Mouse (Mus musculus) lung, embryonic 14.5 days (tissue): ENCODE measurements around the gene Cbarp. TPM values are rescaled to one million over a fixed set of nuclear protein-coding genes. Genes with fewer than 3 reads are reported as not detected.

ENCODE experiments used
- ATAC-seq: fragments of 200-750 bp; cut with Nextera tagmentation; 2 replicates; pipeline ENCODE4 v1.8.0; 2017; ENCODE audit warnings: mild to moderate bottlenecking, moderate TSS enrichment, moderate library complexity; ENCODE audit not compliant: insufficient read depth
- DNase-seq: peaks from one replicate; pipeline ENCODE4 v3.0.0-alpha.2; 2015
- H3K27ac ChIP-seq: fragments of 300-500 bp; sonication (generic); 2 replicates; pipeline ENCODE4 v1.5.1; 2014; ENCODE audit warnings: low read depth, mild to moderate bottlenecking, moderate library complexity
- H3K27me3 ChIP-seq: fragments of 300-500 bp; sonication (generic); 2 replicates; pipeline ENCODE4 v1.6.1; 2014; ENCODE audit warnings: low read length, control low read depth; ENCODE audit not compliant: insufficient read depth
- H3K36me3 ChIP-seq: fragments of 300-500 bp; sonication (generic); 2 replicates; pipeline ENCODE4 v1.6.1; 2014; ENCODE audit warnings: control low read depth; ENCODE audit not compliant: insufficient read depth
- H3K4me1 ChIP-seq: fragments of 300-500 bp; sonication (generic); 2 replicates; pipeline ENCODE4 v1.6.1; 2014; ENCODE audit warnings: antibody characterized with exemption, control low read depth; ENCODE audit not compliant: insufficient read depth
- H3K4me2 ChIP-seq: fragments of 300-500 bp; sonication (generic); 2 replicates; pipeline ENCODE4 v1.6.1; 2014; ENCODE audit warnings: mild to moderate bottlenecking
- H3K4me3 ChIP-seq: fragments of 300-500 bp; sonication (generic); 2 replicates; pipeline ENCODE4 v1.5.1; 2014; ENCODE audit warnings: low read depth, low read length
- H3K9ac ChIP-seq: fragments of 300-500 bp; sonication (generic); 2 replicates; pipeline ENCODE4 v1.6.1; 2014
- H3K9me3 ChIP-seq: fragments of 300-500 bp; sonication (generic); 2 replicates; pipeline ENCODE4 v1.6.1; 2016; ENCODE audit warnings: low read depth, low read length, control low read depth
- CTCF ChIP-seq: IDR thresholded peaks from 2 replicates; pipeline ENCODE4 v1.5.1; 2016; ENCODE audit warnings: antibody characterized with exemption, low read depth
- WGBS: fragments of 180-500 bp; shearing (Covaris S2); extraction: QIAGEN DNeasy Blood & Tissue Kit; methylation state at CpG from one replicate; pipeline ENCODE4 v1.1.7; 2014; 5-methylcytosine and 5-hydroxymethylcytosine counted together
- polyA plus RNA-seq: library from polyadenylated mRNA; unstranded; fragments of >200 nt; fragmentation: Nextera tagmentation; extraction: Ambion mirVana; gene quantifications from 2 replicates; pipeline ENCODE4 v1.2.1, GENCODE M21; 2014

Gene Cbarp
- polyA plus RNA-seq, 1 experiment from 2014 or later, result 5.5 TPM

GRCm38 (mm10) chr10:80133226-80133849 is 7.3 kb downstream of the Cbarp start:
- peaks cover 3% of the 10 kb centered on the region; the same call in 1 of the 2 replicates for H3K4me1 ChIP-seq
- H3K4me3 ChIP-seq, result no peak overlapping the region

GRCm38 (mm10) chr10:80131952-80132350 is 8.7 kb downstream of the Cbarp start:
- TF ChIP-seq CTCF, result no peak
- Histone ChIP-seq H3K27ac (no peak overlapping the region), H3K9me3 (no peaks in the 10 kb centered on the region), H3K36me3 (peaks cover 59% of the 10 kb centered on the region), H3K4me2 (peak overlapping the region; percentile 43; the same call in 1 of the 2 replicates), H3K9ac (no peak overlapping the region), H3K4me1 (no peaks in the 10 kb centered on the region), H3K4me3 (no peak overlapping the region), H3K27me3 (peaks cover 19% of the 10 kb centered on the region)
- 0 out of 2 replicates have a peak, but pooled peaks have one; percentile 5 for ATAC-seq
- WGBS, result 54% methylated on average over 27 of the region's 27 CpGs
- DNase-seq, result no peak

More at GRCm38 (mm10) chr10:80133226-80133849, 7.3 kb downstream of the Cbarp start:
- DNase-seq (no peak), ATAC-seq (no peak)
- no peak overlapping the region for H3K9ac ChIP-seq
- peaks cover 45% of the 10 kb centered on the region for H3K36me3 ChIP-seq
- peaks cover 32% of the 10 kb centered on the region for H3K27me3 ChIP-seq
- no peak overlapping the region for H3K4me2 ChIP-seq
- no peak overlapping the region for H3K27ac ChIP-seq
- WGBS, result 66% methylated on average over 8 of the region's 8 CpGs
- 0 out of 2 replicates have a peak, but pooled peaks have one; percentile 7 for TF ChIP-seq CTCF
- no peaks in the 10 kb centered on the region for H3K9me3 ChIP-seq

GRCm38 (mm10) chr10:80131316-80131951 is 9.2 kb downstream of the Cbarp start:
- Histone ChIP-seq H3K4me3 (peak overlapping the region; percentile 0; the same call in 1 of the 2 replicates), H3K36me3 (peaks cover 64% of the 10 kb centered on the region), H3K4me2 (peak overlapping the region; percentile 43; the same call in 1 of the 2 replicates), H3K9me3 (no peaks in the 10 kb centered on the region), H3K27me3 (peaks cover 13% of the 10 kb centered on the region), H3K9ac (no peak overlapping the region), H3K27ac (no peak overlapping the region), H3K4me1 (no peaks in the 10 kb centered on the region)
- DNase-seq, result peak; percentile 67
- no peak for TF ChIP-seq CTCF
- 19% methylated on average over 55 of the region's 55 CpGs for WGBS
- ATAC-seq, result peak; percentile 38; the same call in 1 of the 2 replicates

- no peak for TF ChIP-seq CTCF
- ATAC-seq, result no peak
These were observed 10.1 kb downstream of the Cbarp start for GRCm38 (mm10) chr10:80130403-80131031.

GRCm38 (mm10) chr10:80129846-80130245 is 10.8 kb downstream of the Cbarp start:
- WGBS, result 87% methylated on average over 9 of the region's 9 CpGs
- no peak overlapping the region for H3K27ac ChIP-seq
- no peak for ATAC-seq

More at GRCm38 (mm10) chr10:80130403-80131031, 10.1 kb downstream of the Cbarp start:
- Histone ChIP-seq H3K36me3 (peaks cover 73% of the 10 kb centered on the region), H3K4me1 (no peaks in the 10 kb centered on the region), H3K4me2 (no peak overlapping the region), H3K9ac (no peak overlapping the region), H3K27me3 (peaks cover 4% of the 10 kb centered on the region), H3K9me3 (no peaks in the 10 kb centered on the region), H3K27ac (no peak overlapping the region), H3K4me3 (no peak overlapping the region)
- DNase-seq, result no peak
- 68% methylated on average over 18 of the region's 18 CpGs for WGBS

GRCm38 (mm10) chr10:80127920-80128319 is 12.7 kb downstream of the Cbarp start:
- H3K4me3 ChIP-seq, result no peak overlapping the region
- TF ChIP-seq CTCF, result no peak

More at GRCm38 (mm10) chr10:80129846-80130245, 10.8 kb downstream of the Cbarp start:
- no peak for DNase-seq
- TF ChIP-seq CTCF, result no peak
- Histone ChIP-seq H3K4me1 (no peaks in the 10 kb centered on the region), H3K36me3 (peaks cover 80% of the 10 kb centered on the region), H3K9ac (no peak overlapping the region), H3K4me2 (no peak overlapping the region), H3K4me3 (no peak overlapping the region), H3K9me3 (no peaks in the 10 kb centered on the region), H3K27me3 (no peaks in the 10 kb centered on the region)

More at GRCm38 (mm10) chr10:80127920-80128319, 12.7 kb downstream of the Cbarp start:
- H3K27me3 ChIP-seq, result no peaks in the 10 kb centered on the region
- no peak overlapping the region for H3K4me2 ChIP-seq
- peaks cover 88% of the 10 kb centered on the region for H3K36me3 ChIP-seq
- DNase-seq, result no peak
- no peak overlapping the region for H3K9ac ChIP-seq
- no peak for ATAC-seq
- 92% methylated on average over 8 of the region's 8 CpGs for WGBS
- H3K9me3 ChIP-seq, result no peaks in the 10 kb centered on the region
- H3K4me1 ChIP-seq, result no peaks in the 10 kb centered on the region
- no peak overlapping the region for H3K27ac ChIP-seq
